Mouse (Mus musculus) erythroblast, embryonic 14.5 days (primary cell): ENCODE measurements around the gene Edn2. TPM values are rescaled to one million over a fixed set of nuclear protein-coding genes. Genes with fewer than 3 reads are reported as not detected.

ENCODE experiments used
- H3K27me3 ChIP-seq: 2 replicates; pipeline ENCODE4 v1.6.1; 2012; ENCODE audit warnings: inconsistent platforms; ENCODE audit not compliant: control insufficient read depth
- H3K36me3 ChIP-seq: 2 replicates; pipeline ENCODE4 v1.6.1; 2012; ENCODE audit warnings: mild to moderate bottlenecking, inconsistent platforms; ENCODE audit not compliant: control insufficient read depth
- H3K4me1 ChIP-seq: 2 replicates; pipeline ENCODE4 v1.6.1; 2012; ENCODE audit warnings: inconsistent platforms; ENCODE audit not compliant: control insufficient read depth
- H3K4me3 ChIP-seq: replicated peaks from 2 replicates; pipeline ENCODE3; 2012; ENCODE audit warnings: moderate library complexity, mild to moderate bottlenecking, inconsistent platforms
- H3K9me3 ChIP-seq: 2 replicates; pipeline ENCODE4 v1.6.1; 2012; ENCODE audit warnings: low read length, inconsistent platforms, mixed read lengths; ENCODE audit not compliant: control insufficient read depth
- GATA1 ChIP-seq: IDR thresholded peaks from 2 replicates; pipeline ENCODE4 v1.6.1; 2012; ENCODE audit warnings: low read length, inconsistent platforms, mixed read lengths
- TAL1 ChIP-seq: IDR thresholded peaks from 3 replicates; pipeline ENCODE4 v1.6.1; 2012; ENCODE audit warnings: low read length, inconsistent platforms, mixed read lengths
- polyA plus RNA-seq: library from polyadenylated mRNA; stranded (reverse); fragments of >175 nt; gene quantifications from 2 replicates; pipeline ENCODE4 v1.2.3, GENCODE M21; 2012

The Edn2 gene
- polyA plus RNA-seq, 1 experiment, result not detected

DNA sequence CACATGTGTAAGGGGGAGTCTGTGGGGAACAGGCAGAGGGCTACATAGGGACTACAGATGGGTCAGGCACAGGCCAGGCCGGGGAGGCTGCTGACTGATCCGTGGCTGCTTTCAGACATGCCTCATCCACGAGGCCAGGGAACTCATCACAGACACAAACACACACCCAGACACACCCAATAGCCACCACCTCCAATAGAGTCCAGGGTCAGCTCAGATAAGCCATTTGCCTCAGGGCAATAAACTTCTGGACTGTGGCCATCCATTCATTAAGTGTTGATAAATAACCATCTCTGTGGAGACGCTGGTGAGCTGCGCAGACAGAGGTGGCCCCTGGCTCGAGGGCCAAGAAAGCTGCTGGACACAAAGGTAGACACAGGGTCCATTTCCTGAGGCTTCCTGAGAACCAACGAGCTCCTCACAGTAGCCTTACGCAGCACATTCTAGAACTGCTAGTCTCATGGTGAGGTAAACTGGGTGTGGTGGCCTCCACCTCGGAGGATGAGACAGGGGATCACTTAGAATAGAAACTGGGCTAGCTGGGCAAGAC, 9.5 kb downstream of the Edn2 start:
- Histone ChIP-seq H3K27me3 (no peaks in the 10 kb centered on the region), H3K9me3 (no peaks in the 10 kb centered on the region), H3K4me1 (no peaks in the 10 kb centered on the region), H3K4me3 (no peak overlapping the region), H3K36me3 (no peaks in the 10 kb centered on the region)
- TF ChIP-seq GATA1 (no peak), TAL1 (no peak)

DNA sequence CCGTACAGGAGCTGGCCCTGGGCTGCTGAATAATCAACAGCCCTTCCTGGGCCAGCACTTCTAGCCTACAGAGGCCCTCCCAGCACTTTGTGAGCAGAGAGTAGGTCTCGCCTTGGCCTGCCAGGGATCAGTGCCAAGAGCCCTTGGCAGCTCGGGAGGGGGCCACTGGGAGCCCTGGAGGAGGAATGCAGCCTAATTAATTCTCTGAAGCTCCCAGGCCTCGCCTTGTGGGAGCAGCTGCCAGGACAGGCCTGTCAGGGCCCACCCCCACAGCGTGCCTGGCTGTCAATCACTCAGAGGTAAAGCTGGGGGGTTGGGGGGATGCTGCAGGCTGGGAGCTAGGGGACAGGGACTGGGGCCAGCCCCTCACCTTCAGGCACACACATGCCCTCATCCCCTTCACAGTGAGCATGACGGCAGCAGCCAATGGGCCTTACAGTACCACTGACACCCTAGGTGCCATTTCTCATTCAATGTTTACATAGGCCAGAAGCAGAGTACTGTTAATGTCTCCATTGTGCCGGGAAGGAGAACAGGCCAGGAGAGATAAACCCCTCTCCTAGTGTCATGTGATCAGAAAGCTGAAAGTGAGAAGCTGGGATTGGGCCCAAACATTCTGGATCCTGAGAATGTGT, 11.2 kb downstream of the Edn2 start:
- Histone ChIP-seq H3K4me3 (no peak overlapping the region), H3K4me1 (no peaks in the 10 kb centered on the region), H3K27me3 (no peaks in the 10 kb centered on the region), H3K36me3 (no peaks in the 10 kb centered on the region), H3K9me3 (no peaks in the 10 kb centered on the region)
- TF ChIP-seq TAL1, result no peak
- no peak for TF ChIP-seq GATA1

DNA sequence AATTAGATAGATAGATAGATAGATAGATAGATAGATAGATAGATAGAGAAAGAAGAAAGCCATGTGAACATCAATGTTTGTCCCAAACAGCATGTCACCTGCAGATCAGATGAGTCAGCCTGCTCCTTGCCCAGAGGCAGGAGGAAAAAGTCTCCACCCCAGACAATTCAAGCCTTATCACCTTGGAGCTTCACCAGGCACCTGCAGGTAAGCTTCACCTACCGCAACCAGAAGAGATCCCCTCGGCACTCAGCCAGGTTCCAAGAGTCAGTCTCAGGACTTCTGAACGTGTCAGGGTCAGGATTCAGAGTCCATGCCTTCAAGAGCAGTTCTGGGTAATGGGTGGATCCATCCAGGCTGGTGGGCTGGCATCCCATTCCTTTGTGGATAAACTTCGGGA, 18.1 kb downstream of the Edn2 start:
- Histone ChIP-seq H3K36me3 (no peaks in the 10 kb centered on the region), H3K4me3 (no peak overlapping the region), H3K9me3 (no peaks in the 10 kb centered on the region), H3K27me3 (no peaks in the 10 kb centered on the region), H3K4me1 (no peaks in the 10 kb centered on the region)
- TF ChIP-seq TAL1 (no peak), GATA1 (no peak)

DNA sequence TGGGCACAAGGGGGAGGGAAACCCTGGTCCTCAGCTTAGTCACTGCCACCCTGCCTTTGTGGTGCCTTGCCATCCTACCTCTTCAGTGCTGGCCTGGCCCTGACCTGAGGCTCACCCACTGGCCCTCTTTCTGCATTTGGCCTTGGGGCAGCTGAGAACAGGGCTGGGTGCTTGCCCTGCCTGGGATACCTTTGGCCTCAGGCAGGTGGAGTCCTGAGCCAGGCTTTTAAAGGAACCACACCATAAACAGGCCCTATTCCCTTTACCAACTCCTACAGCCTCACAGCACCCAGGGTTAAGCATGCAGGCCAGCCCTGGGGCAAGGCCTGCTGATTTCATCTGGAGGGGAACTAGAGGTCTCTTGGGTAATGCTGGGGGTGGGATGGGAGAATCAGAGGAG, 19.5 kb downstream of the Edn2 start:
- Histone ChIP-seq H3K27me3 (no peaks in the 10 kb centered on the region), H3K4me3 (no peak overlapping the region), H3K36me3 (no peaks in the 10 kb centered on the region), H3K9me3 (no peaks in the 10 kb centered on the region), H3K4me1 (no peaks in the 10 kb centered on the region)
- TF ChIP-seq TAL1 (no peak), GATA1 (no peak)

DNA sequence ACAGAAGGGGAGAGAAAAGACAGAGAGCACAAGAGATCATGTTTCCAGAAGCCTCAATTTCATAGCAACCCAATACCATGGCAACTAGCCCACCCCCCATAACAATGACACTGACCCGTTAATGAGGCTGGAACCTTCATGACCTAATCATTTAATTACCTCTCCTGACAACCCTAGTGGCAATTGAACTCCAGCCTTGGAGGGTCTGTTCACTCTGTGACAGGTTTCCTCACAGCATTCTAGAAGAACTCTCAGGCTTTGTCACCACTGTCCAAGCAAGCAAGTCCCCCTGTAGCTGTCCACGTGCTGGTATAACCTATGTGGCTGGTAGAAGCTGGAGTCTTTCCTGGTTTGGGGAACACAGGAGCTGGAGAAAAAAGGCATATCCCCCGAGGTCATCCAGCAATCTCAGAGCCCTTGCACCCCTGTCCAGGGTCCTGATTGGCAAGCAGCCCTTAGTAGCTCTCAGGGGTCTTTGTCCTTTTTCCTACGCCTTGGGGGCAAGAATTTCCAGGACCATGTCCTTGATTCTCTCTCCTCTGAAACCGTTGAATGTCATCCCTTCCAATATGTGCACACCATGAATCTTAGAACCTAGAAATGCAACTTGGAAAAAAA, 23.5 kb downstream of the Edn2 start:
- Histone ChIP-seq H3K36me3 (no peaks in the 10 kb centered on the region), H3K9me3 (no peaks in the 10 kb centered on the region), H3K4me3 (no peak overlapping the region), H3K4me1 (no peaks in the 10 kb centered on the region), H3K27me3 (no peaks in the 10 kb centered on the region)
- TF ChIP-seq TAL1, result no peak
- TF ChIP-seq GATA1, result no peak

DNA sequence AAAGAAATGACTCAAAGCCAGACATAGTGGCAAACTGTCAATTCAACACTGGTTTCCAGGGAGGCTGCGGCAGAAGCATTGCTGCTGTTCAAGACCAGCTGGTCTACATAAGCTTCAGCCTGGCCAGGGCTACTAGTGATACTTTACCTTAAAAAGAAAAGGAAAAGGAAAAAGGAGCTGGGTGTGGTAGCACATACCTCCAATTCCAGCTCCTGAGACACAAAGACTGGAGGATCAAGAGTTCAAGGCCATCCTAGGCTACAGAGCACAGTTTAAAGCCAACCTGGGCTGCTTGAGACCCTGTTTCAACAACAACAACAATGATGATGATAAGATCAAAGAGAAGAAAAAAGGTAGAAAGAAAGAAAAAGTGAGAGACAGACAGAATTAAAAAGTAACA, 25.4 kb downstream of the Edn2 start:
- no peaks in the 10 kb centered on the region for H3K4me1 ChIP-seq
- H3K9me3 ChIP-seq, result no peaks in the 10 kb centered on the region
- TF ChIP-seq TAL1 (no peak), GATA1 (no peak)
- no peaks in the 10 kb centered on the region for H3K36me3 ChIP-seq
- no peak overlapping the region for H3K4me3 ChIP-seq
- H3K27me3 ChIP-seq, result no peaks in the 10 kb centered on the region

DNA sequence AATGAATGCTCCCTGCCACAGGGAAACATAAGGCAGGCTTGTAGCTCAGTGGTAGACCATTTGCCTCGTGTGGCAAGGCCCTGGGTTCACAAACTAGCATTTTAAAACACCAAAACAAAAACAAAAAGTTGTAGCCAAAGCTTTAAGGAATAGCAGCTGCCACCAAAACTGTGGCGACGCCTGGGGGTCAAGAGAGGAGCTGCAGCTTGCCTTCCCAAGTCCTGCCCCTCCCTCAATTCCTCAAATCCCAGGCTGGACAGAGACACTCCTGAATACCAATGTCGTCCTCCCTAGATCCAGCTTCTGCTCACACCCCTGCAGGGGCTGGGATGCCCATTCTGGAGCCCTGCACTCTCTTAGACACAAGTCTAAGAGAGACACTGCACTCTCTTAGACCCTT, 25.9 kb downstream of the Edn2 start:
- no peaks in the 10 kb centered on the region for H3K27me3 ChIP-seq
- no peaks in the 10 kb centered on the region for H3K4me1 ChIP-seq
- no peaks in the 10 kb centered on the region for H3K36me3 ChIP-seq
- H3K9me3 ChIP-seq, result no peaks in the 10 kb centered on the region
- no peak for TF ChIP-seq GATA1
- TF ChIP-seq TAL1, result no peak
- no peak overlapping the region for H3K4me3 ChIP-seq

DNA sequence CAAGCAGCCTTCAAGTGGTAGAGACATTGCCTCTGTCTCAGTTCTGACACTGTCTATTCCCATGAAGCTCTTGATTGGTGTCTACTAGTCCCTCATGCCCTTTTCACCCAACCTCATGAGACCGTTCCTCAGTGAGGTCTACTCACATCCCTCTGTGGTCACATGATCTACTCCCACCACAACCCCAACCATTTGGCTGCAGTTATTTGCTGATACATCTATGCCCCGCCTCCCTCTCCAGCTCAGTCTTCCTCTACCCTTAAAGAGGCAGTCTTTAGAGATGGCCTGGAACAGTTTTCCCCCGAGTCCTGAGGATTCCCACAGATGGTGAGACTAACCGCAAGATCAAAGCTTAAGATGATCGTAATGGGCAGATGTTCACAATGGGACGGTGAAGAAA, 27.2 kb downstream of the Edn2 start:
- Histone ChIP-seq H3K9me3 (no peaks in the 10 kb centered on the region), H3K4me3 (no peak overlapping the region)
- TF ChIP-seq TAL1 (no peak), GATA1 (no peak)

DNA sequence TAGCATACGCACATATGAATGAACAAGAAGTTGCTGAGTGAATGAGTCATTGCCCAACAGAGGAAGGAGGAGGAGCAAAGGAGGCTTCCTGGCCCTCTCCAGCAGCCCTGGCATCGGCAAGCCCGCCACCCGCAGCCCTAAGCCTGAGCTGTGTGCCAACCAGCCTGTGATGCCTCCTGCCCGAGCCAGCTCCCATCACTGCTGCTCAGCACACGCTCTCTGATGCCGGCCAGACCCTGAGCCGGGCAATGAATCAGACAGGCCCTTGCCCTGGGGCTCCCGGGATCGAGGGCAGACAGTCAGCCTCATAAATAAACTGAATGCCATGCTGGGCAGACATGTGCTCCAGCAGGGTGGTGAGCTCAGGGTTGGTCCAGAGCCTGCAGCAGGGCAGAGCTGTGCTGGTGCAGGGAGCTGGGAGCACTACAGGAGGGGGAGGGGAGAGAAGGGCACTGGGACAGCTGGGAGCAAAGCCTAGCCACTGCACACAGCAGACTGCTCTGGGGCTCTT, 27.7 kb downstream of the Edn2 start:
- H3K4me3 ChIP-seq, result no peak overlapping the region
- no peaks in the 10 kb centered on the region for H3K27me3 ChIP-seq
- H3K4me1 ChIP-seq, result no peaks in the 10 kb centered on the region
- H3K9me3 ChIP-seq, result no peaks in the 10 kb centered on the region
- TF ChIP-seq GATA1 (no peak), TAL1 (no peak)
- H3K36me3 ChIP-seq, result no peaks in the 10 kb centered on the region

More for the DNA sequence above, 27.2 kb downstream of the Edn2 start:
- Histone ChIP-seq H3K4me1 (no peaks in the 10 kb centered on the region), H3K27me3 (no peaks in the 10 kb centered on the region), H3K36me3 (no peaks in the 10 kb centered on the region)

DNA sequence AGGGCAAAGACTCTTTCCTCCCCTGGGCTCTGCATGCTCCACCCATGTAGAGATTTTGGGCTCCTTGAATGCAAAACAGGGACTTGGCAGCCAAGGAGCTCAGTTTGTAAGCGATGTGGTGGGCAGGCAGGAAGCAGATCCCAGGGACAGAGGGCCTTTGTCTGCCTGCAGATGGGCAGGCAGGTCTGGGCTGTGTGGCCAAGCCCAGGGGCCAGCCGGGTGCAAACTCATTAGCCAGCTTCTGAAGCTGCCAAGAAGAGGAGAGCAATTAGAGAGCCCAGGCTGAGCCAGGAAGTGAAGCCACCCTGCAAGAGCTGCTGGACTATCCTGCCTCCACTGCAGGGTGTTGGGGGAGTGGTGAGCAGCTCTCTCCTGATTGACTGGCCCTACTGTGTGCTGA, 28.9 kb downstream of the Edn2 start:
- Histone ChIP-seq H3K4me1 (no peaks in the 10 kb centered on the region), H3K4me3 (no peak overlapping the region), H3K9me3 (no peaks in the 10 kb centered on the region), H3K36me3 (no peaks in the 10 kb centered on the region), H3K27me3 (no peaks in the 10 kb centered on the region)
- TF ChIP-seq TAL1, result no peak
- no peak for TF ChIP-seq GATA1
